Mouse (Mus musculus) liver, postnatal 0 days (tissue): ENCODE measurements around the gene Cmtm6. TPM values are rescaled to one million over a fixed set of nuclear protein-coding genes. Genes with fewer than 3 reads are reported as not detected.
"Not testable (repeated sequence)": the region's sequence is repeated elsewhere in the genome, so short reads cannot be mapped to it uniquely, and the experiment has no call there.

Experiments used
- ATAC-seq: fragments of 200-750 bp; cut with Nextera tagmentation; 2 replicates; pipeline ENCODE4 v1.8.0; 2017; ENCODE audit warnings: mild to moderate bottlenecking, moderate library complexity
- DNase-seq: peaks from one replicate; pipeline ENCODE4 v3.0.0-alpha.2; 2016
- H3K27ac ChIP-seq: fragments of 300-500 bp; sonication (generic); 2 replicates; pipeline ENCODE4 v1.5.1; 2014; ENCODE audit warnings: antibody characterized with exemption, moderate library complexity, mild to moderate bottlenecking, low read depth
- H3K27me3 ChIP-seq: fragments of 300-500 bp; sonication (generic); 2 replicates; pipeline ENCODE4 v1.6.1; 2014; ENCODE audit warnings: low read length, control low read depth, mixed read lengths; ENCODE audit not compliant: insufficient read depth
- H3K36me3 ChIP-seq: fragments of 300-500 bp; sonication (generic); replicated peaks from 2 replicates; pipeline ENCODE4 v1.6.1; 2014; ENCODE audit warnings: mild to moderate bottlenecking, control low read depth, low read length, moderate library complexity, mixed read lengths; ENCODE audit not compliant: insufficient read depth
- H3K4me1 ChIP-seq: fragments of 300-500 bp; sonication (generic); 2 replicates; pipeline ENCODE4 v1.6.1; 2014; ENCODE audit warnings: antibody characterized with exemption, mild to moderate bottlenecking, control low read depth; ENCODE audit not compliant: insufficient read depth
- H3K4me2 ChIP-seq: fragments of 300-500 bp; sonication (generic); 2 replicates; pipeline ENCODE4 v1.6.1; 2014; ENCODE audit warnings: low read depth, mild to moderate bottlenecking, low read length, moderate library complexity, mixed read lengths
- H3K4me3 ChIP-seq: fragments of 300-500 bp; sonication (generic); 2 replicates; pipeline ENCODE4 v1.5.1; 2014; ENCODE audit warnings: low read depth, low read length
- H3K9ac ChIP-seq: fragments of 300-500 bp; sonication (generic); replicated peaks from 2 replicates; pipeline ENCODE4 v1.6.1; 2014; ENCODE audit warnings: mild to moderate bottlenecking, moderate library complexity
- H3K9me3 ChIP-seq: fragments of 300-500 bp; sonication (generic); 2 replicates; pipeline ENCODE4 v1.6.1; 2016; ENCODE audit warnings: mild to moderate bottlenecking, control low read depth, low read length, mixed read lengths
- CTCF ChIP-seq: sonication (generic); IDR thresholded peaks from 2 replicates; pipeline ENCODE4 v1.5.1; 2016; ENCODE audit warnings: antibody characterized with exemption, low read depth
- EP300 ChIP-seq: IDR thresholded peaks from 2 replicates; pipeline ENCODE4 v1.6.1; 2016; ENCODE audit warnings: antibody characterized with exemption, low read depth, mild to moderate bottlenecking
- WGBS: fragments of 180-500 bp; shearing (Covaris S2); extraction: QIAGEN DNeasy Blood & Tissue Kit; methylation state at CpG from one replicate; pipeline ENCODE4 v1.1.7; 2014; ENCODE audit not compliant: insufficient replicate concordance; 5-methylcytosine and 5-hydroxymethylcytosine counted together
- polyA plus RNA-seq: library from polyadenylated mRNA; unstranded; fragments of >200 nt; fragmentation: Nextera tagmentation; extraction: Ambion mirVana; gene quantifications from 2 replicates; pipeline ENCODE4 v1.2.1, GENCODE M21; 2015

Gene Cmtm6
- polyA plus RNA-seq, 1 experiment from 2014 or later = 30.1 TPM

- H3K27me3 ChIP-seq = no peaks in the 10 kb centered on the region
- H3K4me1 ChIP-seq = peaks cover 19% of the 10 kb centered on the region
- H3K36me3 ChIP-seq = peaks cover 13% of the 10 kb centered on the region
- peak overlapping the region; percentile 42; the same call in 1 of the 2 replicates for H3K9ac ChIP-seq
- peak overlapping the region; percentile 97 for H3K27ac ChIP-seq
- TF ChIP-seq EP300 (no peak), CTCF (no peak)
- DNase-seq (peak; percentile 54), ATAC-seq (peak; percentile 47)
- peak overlapping the region; percentile 94 for H3K4me2 ChIP-seq
- H3K4me3 ChIP-seq = peak overlapping the region; percentile 95; the same call in 1 of the 2 replicates
- H3K9me3 ChIP-seq = no peaks in the 10 kb centered on the region
- WGBS = 19% methylated on average over 10 of the region's 10 CpGs
These were observed 40.8 kb upstream of the Cmtm6 start for GRCm38 (mm10) chr9:114690119-114690601.

GRCm38 (mm10) chr9:114691112-114691511 is 39.8 kb upstream of the Cmtm6 start:
- Histone ChIP-seq H3K27ac (no peak overlapping the region; the same call in 1 of the 2 replicates), H3K9me3 (no peaks in the 10 kb centered on the region), H3K4me2 (peak overlapping the region; percentile 22; the same call in 1 of the 2 replicates), H3K4me3 (no peak overlapping the region), H3K9ac (no peak overlapping the region), H3K27me3 (no peaks in the 10 kb centered on the region), H3K36me3 (peaks cover 13% of the 10 kb centered on the region), H3K4me1 (peaks cover 19% of the 10 kb centered on the region)
- DNase-seq = no peak
- no peak for ATAC-seq
- TF ChIP-seq EP300 (no peak), CTCF (no peak)

- peaks cover 17% of the 10 kb centered on the region for H3K36me3 ChIP-seq
- H3K27ac ChIP-seq = not testable (repeated sequence)
These were observed 35.3 kb upstream of the Cmtm6 start for GRCm38 (mm10) chr9:114695662-114696061.

GRCm38 (mm10) chr9:114697072-114697471 is 33.8 kb upstream of the Cmtm6 start:
- no peak overlapping the region for H3K4me2 ChIP-seq
- no peaks in the 10 kb centered on the region for H3K27me3 ChIP-seq
- no peak for ATAC-seq
- no peaks in the 10 kb centered on the region for H3K9me3 ChIP-seq
- no peak overlapping the region for H3K27ac ChIP-seq
- TF ChIP-seq CTCF = no peak
- no peak for TF ChIP-seq EP300
- H3K9ac ChIP-seq = no peak overlapping the region
- H3K36me3 ChIP-seq = peaks cover 17% of the 10 kb centered on the region
- no peak overlapping the region for H3K4me3 ChIP-seq
- 89% methylated on average over 4 of the region's 4 CpGs for WGBS
- H3K4me1 ChIP-seq = no peaks in the 10 kb centered on the region
- no peak for DNase-seq

More at GRCm38 (mm10) chr9:114695662-114696061, 35.3 kb upstream of the Cmtm6 start:
- not testable (repeated sequence) for H3K4me1 ChIP-seq, H3K4me3 ChIP-seq, H3K4me2 ChIP-seq, H3K9me3 ChIP-seq, H3K27me3 ChIP-seq, DNase-seq, H3K9ac ChIP-seq, ATAC-seq
- 90% methylated on average over 7 of the region's 8 CpGs for WGBS

- no peak for DNase-seq
- no peak overlapping the region for H3K4me2 ChIP-seq
- H3K4me1 ChIP-seq = no peaks in the 10 kb centered on the region
- TF ChIP-seq CTCF = no peak
- TF ChIP-seq EP300 = no peak
- no peak overlapping the region for H3K4me3 ChIP-seq
- no peaks in the 10 kb centered on the region for H3K9me3 ChIP-seq
- H3K27ac ChIP-seq = no peak overlapping the region
- ATAC-seq = no peak
- H3K27me3 ChIP-seq = no peaks in the 10 kb centered on the region
- H3K9ac ChIP-seq = no peak overlapping the region
- H3K36me3 ChIP-seq = peaks cover 9% of the 10 kb centered on the region
- WGBS = 88% methylated on average over 5 of the region's 5 CpGs
These were observed 33.0 kb upstream of the Cmtm6 start for GRCm38 (mm10) chr9:114697926-114698325.

GRCm38 (mm10) chr9:114699262-114699661 is 31.7 kb upstream of the Cmtm6 start:
- ATAC-seq (no peak), DNase-seq (no peak)
- Histone ChIP-seq H3K4me3 (no peak overlapping the region), H3K9ac (no peak overlapping the region), H3K9me3 (no peaks in the 10 kb centered on the region), H3K36me3 (peaks cover 8% of the 10 kb centered on the region), H3K27ac (no peak overlapping the region), H3K4me2 (no peak overlapping the region), H3K4me1 (no peaks in the 10 kb centered on the region), H3K27me3 (no peaks in the 10 kb centered on the region)
- WGBS = 81% methylated on average over 6 of the region's 6 CpGs
- no peak for TF ChIP-seq CTCF
- no peak for TF ChIP-seq EP300
